Mouse (Mus musculus) embryo, embryonic 9.5 days (tissue): ENCODE measurements around the gene Vwa5b1.

Experiments used
- DNase-seq: peaks from one replicate; pipeline ENCODE4 v3.0.0-alpha.2; 2017; ENCODE audit errors: extremely low spot score

Gene Vwa5b1

GRCm38 (mm10) chr4:138576661-138577060 is 59.0 kb downstream of the Vwa5b1 start:
- no peak for DNase-seq

- DNase-seq = no peak
Measured at GRCm38 (mm10) chr4:138574800-138575606, 60.7 kb downstream of the Vwa5b1 start.

GRCm38 (mm10) chr4:138569928-138570327 is 65.8 kb downstream of the Vwa5b1 start:
- peak; percentile 63 for DNase-seq

GRCm38 (mm10) chr4:138568275-138568674 is 67.4 kb downstream of the Vwa5b1 start:
- DNase-seq = no peak

GRCm38 (mm10) chr4:138561986-138562385 is 73.7 kb downstream of the Vwa5b1 start:
- peak; percentile 74 for DNase-seq

GRCm38 (mm10) chr4:138555531-138555930 is 80.2 kb downstream of the Vwa5b1 start:
- DNase-seq = no peak

GRCm38 (mm10) chr4:138554934-138555333 is 80.8 kb downstream of the Vwa5b1 start:
- DNase-seq = no peak

GRCm38 (mm10) chr4:138554302-138554701 is 81.4 kb downstream of the Vwa5b1 start:
- no peak for DNase-seq

- no peak for DNase-seq
Measured at GRCm38 (mm10) chr4:138553516-138553933, 82.2 kb downstream of the Vwa5b1 start.

- DNase-seq = no peak
Measured at GRCm38 (mm10) chr4:138553116-138553515, 82.6 kb downstream of the Vwa5b1 start.

GRCm38 (mm10) chr4:138551601-138552000 is 84.1 kb downstream of the Vwa5b1 start:
- DNase-seq = no peak

GRCm38 (mm10) chr4:138550557-138550956 is 85.1 kb downstream of the Vwa5b1 start:
- DNase-seq = no peak

GRCm38 (mm10) chr4:138548960-138549359 is 86.7 kb downstream of the Vwa5b1 start:
- DNase-seq = no peak

GRCm38 (mm10) chr4:138548124-138548561 is 87.5 kb downstream of the Vwa5b1 start:
- no peak for DNase-seq

- DNase-seq = no peak
Measured at GRCm38 (mm10) chr4:138547556-138547955, 88.1 kb downstream of the Vwa5b1 start.

- DNase-seq = no peak
Measured at GRCm38 (mm10) chr4:138547041-138547440, 88.6 kb downstream of the Vwa5b1 start.

GRCm38 (mm10) chr4:138546241-138546640 is 89.4 kb downstream of the Vwa5b1 start:
- no peak for DNase-seq

- DNase-seq = no peak
Measured at GRCm38 (mm10) chr4:138543177-138543576, 92.5 kb downstream of the Vwa5b1 start.

GRCm38 (mm10) chr4:138538084-138538449 is 97.6 kb downstream of the Vwa5b1 start:
- DNase-seq = no peak

- DNase-seq = peak; percentile 30
Measured at GRCm38 (mm10) chr4:138537210-138538083, 98.2 kb downstream of the Vwa5b1 start.

GRCm38 (mm10) chr4:138535610-138536009 is 100.1 kb downstream of the Vwa5b1 start:
- DNase-seq = no peak

GRCm38 (mm10) chr4:138533877-138534276 is 101.8 kb downstream of the Vwa5b1 start:
- DNase-seq = no peak

GRCm38 (mm10) chr4:138531761-138532160 is 103.9 kb downstream of the Vwa5b1 start:
- DNase-seq = no peak
